Mouse (Mus musculus) liver, embryonic 14.5 days (tissue): ENCODE measurements around the gene Gm49388.

Experiments used
- CTCF ChIP-seq: IDR thresholded peaks from 2 replicates; pipeline ENCODE4 v1.5.1; 2016; ENCODE audit warnings: antibody characterized with exemption, low read depth, control low read depth
- EP300 ChIP-seq: IDR thresholded peaks from 2 replicates; pipeline ENCODE4 v1.6.1; 2016; ENCODE audit warnings: antibody characterized with exemption, low read depth

DNA sequence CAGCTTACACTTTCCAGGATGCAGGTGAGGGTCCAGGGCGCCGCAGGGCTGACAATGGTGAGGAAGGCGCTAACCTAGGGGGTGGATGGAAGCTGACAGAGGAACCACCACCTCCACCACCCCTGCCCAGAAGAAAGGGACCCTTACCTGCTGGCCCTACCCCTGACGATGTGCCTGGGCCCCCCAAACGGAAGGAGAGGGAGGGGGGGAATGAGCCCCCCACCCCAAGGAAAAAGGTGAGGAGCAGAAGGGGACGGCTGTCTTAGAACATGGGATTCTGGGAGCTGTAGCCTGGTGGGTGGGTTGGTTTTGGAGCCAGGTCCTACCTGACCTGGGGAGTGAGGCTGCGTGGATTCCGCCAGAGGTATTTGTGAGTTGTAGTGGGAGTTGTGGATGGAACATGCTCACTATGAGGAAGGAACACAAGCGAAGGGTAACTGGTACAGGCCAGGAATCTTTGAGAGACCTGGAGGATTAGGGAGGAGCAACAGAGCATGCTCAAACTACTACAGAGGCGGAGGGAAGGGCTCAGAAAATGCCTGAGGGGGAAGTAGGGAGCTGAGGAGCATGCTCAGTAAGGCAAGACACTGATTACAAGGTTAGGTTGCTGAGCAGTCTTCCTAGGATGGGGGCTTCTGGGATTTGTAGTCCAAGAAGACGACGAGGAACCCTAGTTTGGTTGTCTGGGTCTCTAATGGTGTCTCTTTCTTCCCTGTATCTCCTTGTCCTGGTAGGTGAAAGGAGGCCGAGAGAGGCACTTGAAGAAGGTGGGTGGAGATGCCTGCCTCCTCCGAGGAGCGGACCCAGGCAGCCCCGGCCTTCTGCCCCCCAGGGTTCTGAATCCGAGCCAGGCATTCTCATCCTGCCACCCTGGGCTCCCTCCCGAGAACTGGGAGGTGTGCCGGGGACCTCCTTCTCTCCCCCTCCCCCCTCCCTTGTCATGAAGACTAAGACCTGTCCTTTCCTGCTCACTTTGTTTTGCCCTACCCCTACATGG, 35.0 kb upstream of the Gm49388 start:
- TF ChIP-seq CTCF (no peak), EP300 (no peak)
